Mouse (Mus musculus): ENCODE results near the gene Ccdc150. TPM values are rescaled to one million over a fixed set of nuclear protein-coding genes. Genes with fewer than 3 reads are reported as not detected.

Gene Ccdc150
- total RNA-seq, 2 experiments from 2014 or later = 0.50 TPM; not detected in 1

Other genes starting within 250 kb of the Ccdc150 start
- 10 to 100 TPM; 42.7 to 57.6 TPM for gene Hecw2, start 55.5 kb upstream of the Ccdc150 start, total RNA-seq (2021)
- gene Gtf3c3, start 188.3 kb downstream of the Ccdc150 start, total RNA-seq (2021) = 10 to 100 TPM; 29.2 TPM